Mouse (Mus musculus) hindbrain, postnatal 0 days (tissue): ENCODE results near the gene Impg1. TPM values are rescaled to one million over a fixed set of nuclear protein-coding genes. Genes with fewer than 3 reads are reported as not detected.
"Not testable (repeated sequence)": the region's sequence is repeated elsewhere in the genome, so short reads cannot be mapped to it uniquely, and the experiment has no call there.

Experiments used
- ATAC-seq: fragments of 200-750 bp; cut with Nextera tagmentation; 2 replicates; pipeline ENCODE4 v1.8.0; 2017; ENCODE audit warnings: mild to moderate bottlenecking, moderate TSS enrichment, moderate library complexity
- DNase-seq: peaks from one replicate; pipeline ENCODE4 v3.0.0-alpha.2; 2015; ENCODE audit warnings: low spot score
- H3K27ac ChIP-seq: fragments of 300-500 bp; sonication (generic); 2 replicates; pipeline ENCODE4 v1.5.1; 2014; ENCODE audit warnings: mild to moderate bottlenecking
- H3K27me3 ChIP-seq: fragments of 300-500 bp; sonication (generic); 2 replicates; pipeline ENCODE4 v1.6.1; 2014; ENCODE audit warnings: low read length, mixed read lengths; ENCODE audit not compliant: insufficient read depth
- H3K36me3 ChIP-seq: fragments of 300-500 bp; sonication (generic); 2 replicates; pipeline ENCODE4 v1.6.1; 2014; ENCODE audit warnings: low read length, mixed read lengths; ENCODE audit not compliant: insufficient read depth
- H3K4me1 ChIP-seq: fragments of 300-500 bp; sonication (generic); 2 replicates; pipeline ENCODE4 v1.6.1; 2014; ENCODE audit warnings: antibody characterized with exemption, low read length, mixed read lengths; ENCODE audit not compliant: insufficient read depth
- H3K4me2 ChIP-seq: fragments of 300-500 bp; sonication (generic); 2 replicates; pipeline ENCODE4 v1.6.1; 2014; ENCODE audit warnings: low read depth, mild to moderate bottlenecking, low read length, moderate library complexity, mixed read lengths
- H3K4me3 ChIP-seq: fragments of 300-500 bp; sonication (generic); 2 replicates; pipeline ENCODE4 v1.5.1; 2014; ENCODE audit warnings: low read length
- H3K9ac ChIP-seq: fragments of 300-500 bp; sonication (generic); replicated peaks from 2 replicates; pipeline ENCODE4 v1.6.1; 2014; ENCODE audit warnings: mild to moderate bottlenecking, low read length, moderate library complexity, mixed read lengths
- H3K9me3 ChIP-seq: fragments of 300-500 bp; sonication (generic); 2 replicates; pipeline ENCODE4 v1.6.1; 2016; ENCODE audit warnings: low read length, mixed read lengths
- CTCF ChIP-seq: IDR thresholded peaks from 2 replicates; pipeline ENCODE4 v1.5.1; 2016; ENCODE audit warnings: antibody characterized with exemption, control low read depth, low read depth
- WGBS: fragments of 180-500 bp; shearing (Covaris S2); extraction: QIAGEN DNeasy Blood & Tissue Kit; methylation state at CpG from one replicate; pipeline ENCODE4 v1.1.7; 2014; 5-methylcytosine and 5-hydroxymethylcytosine counted together
- polyA plus RNA-seq: library from polyadenylated mRNA; unstranded; fragments of >200 nt; fragmentation: Nextera tagmentation; extraction: Ambion mirVana; gene quantifications from 2 replicates; pipeline ENCODE4 v1.2.1, GENCODE M21; 2015
- total RNA-seq: library from RNA; depleted of rRNA; stranded (reverse); fragments of >200 nt; gene quantifications from 2 replicates; pipeline ENCODE4 v1.2.3, GENCODE M21; 2014

The Impg1 gene
- total and polyA plus RNA-seq, 2 experiments from 2014 or later: 0.26 TPM; not detected in 1

GRCm38 (mm10) chr9:80333998-80334605, 131.2 kb downstream of the Impg1 start:
- H3K4me2 ChIP-seq: peak overlapping the region; percentile 39
- no peaks in the 10 kb centered on the region for H3K27me3 ChIP-seq
- DNase-seq (peak; percentile 12), ATAC-seq (no peak)
- no peak overlapping the region; the same call in 1 of the 2 replicates for H3K9ac ChIP-seq
- no peaks in the 10 kb centered on the region for H3K9me3 ChIP-seq
- no peak overlapping the region for H3K27ac ChIP-seq
- no peak for TF ChIP-seq CTCF
- H3K4me1 ChIP-seq: no peaks in the 10 kb centered on the region
- 42% methylated on average over 14 of the region's 14 CpGs for WGBS
- H3K36me3 ChIP-seq: no peaks in the 10 kb centered on the region
- no peak overlapping the region for H3K4me3 ChIP-seq

- WGBS: 32% methylated on average over 8 of the region's 8 CpGs
- H3K27ac ChIP-seq: no peak overlapping the region
- H3K4me3 ChIP-seq: no peak overlapping the region
- H3K9ac ChIP-seq: no peak overlapping the region; the same call in 1 of the 2 replicates
- DNase-seq (peak; percentile 25), ATAC-seq (no peak)
- no peaks in the 10 kb centered on the region for H3K4me1 ChIP-seq
- no peaks in the 10 kb centered on the region for H3K9me3 ChIP-seq
- H3K36me3 ChIP-seq: no peaks in the 10 kb centered on the region
- H3K4me2 ChIP-seq: peak overlapping the region; percentile 39
- H3K27me3 ChIP-seq: no peaks in the 10 kb centered on the region
- no peak for TF ChIP-seq CTCF
Measured at GRCm38 (mm10) chr9:80333466-80333865, 131.8 kb downstream of the Impg1 start.

GRCm38 (mm10) chr9:80332153-80332552, 133.1 kb downstream of the Impg1 start:
- Histone ChIP-seq H3K9ac (no peak overlapping the region), H3K4me1 (no peaks in the 10 kb centered on the region), H3K4me3 (peak overlapping the region; percentile 7; the same call in 1 of the 2 replicates), H3K4me2 (peak overlapping the region; percentile 55), H3K36me3 (no peaks in the 10 kb centered on the region), H3K27ac (no peak overlapping the region), H3K9me3 (no peaks in the 10 kb centered on the region), H3K27me3 (no peaks in the 10 kb centered on the region)
- 17% methylated on average over 14 of the region's 14 CpGs for WGBS
- TF ChIP-seq CTCF: peak; percentile 77
- DNase-seq (peak; percentile 88), ATAC-seq (peak; percentile 77)

- WGBS: 91% methylated on average over 2 of the region's 2 CpGs
- H3K4me1 ChIP-seq, DNase-seq, H3K27ac ChIP-seq, H3K9me3 ChIP-seq, H3K4me3 ChIP-seq, H3K4me2 ChIP-seq, H3K9ac ChIP-seq, ATAC-seq, H3K27me3 ChIP-seq, H3K36me3 ChIP-seq: not testable (repeated sequence)
Measured at GRCm38 (mm10) chr9:80321051-80321887, 144.0 kb downstream of the Impg1 start.

- no peak overlapping the region for H3K4me3 ChIP-seq
- H3K9me3 ChIP-seq: no peaks in the 10 kb centered on the region
- TF ChIP-seq CTCF: no peak
- no peak overlapping the region for H3K4me2 ChIP-seq
- H3K9ac ChIP-seq: no peak overlapping the region
- no peaks in the 10 kb centered on the region for H3K27me3 ChIP-seq
- no peaks in the 10 kb centered on the region for H3K36me3 ChIP-seq
- 93% methylated on average over 6 of the region's 6 CpGs for WGBS
- ATAC-seq (no peak), DNase-seq (no peak)
- H3K27ac ChIP-seq: no peak overlapping the region
- no peaks in the 10 kb centered on the region for H3K4me1 ChIP-seq
Measured at GRCm38 (mm10) chr9:80318027-80318426, 147.3 kb downstream of the Impg1 start.

GRCm38 (mm10) chr9:80315922-80316321, 149.4 kb downstream of the Impg1 start:
- Histone ChIP-seq H3K4me1 (no peaks in the 10 kb centered on the region), H3K36me3 (no peaks in the 10 kb centered on the region), H3K4me3 (no peak overlapping the region), H3K4me2 (no peak overlapping the region), H3K9ac (no peak overlapping the region), H3K9me3 (no peaks in the 10 kb centered on the region), H3K27ac (no peak overlapping the region), H3K27me3 (no peaks in the 10 kb centered on the region)
- no peak for DNase-seq
- TF ChIP-seq CTCF: no peak
- 94% methylated on average over 6 of the region's 6 CpGs for WGBS
- ATAC-seq: no peak

- TF ChIP-seq CTCF: no peak
- H3K27ac ChIP-seq: no peak overlapping the region
- no peaks in the 10 kb centered on the region for H3K36me3 ChIP-seq
- no peak overlapping the region for H3K4me2 ChIP-seq
- H3K9ac ChIP-seq: no peak overlapping the region
- no peaks in the 10 kb centered on the region for H3K4me1 ChIP-seq
- no peaks in the 10 kb centered on the region for H3K27me3 ChIP-seq
- H3K9me3 ChIP-seq: no peaks in the 10 kb centered on the region
- no peak for DNase-seq
- H3K4me3 ChIP-seq: no peak overlapping the region
- ATAC-seq: no peak
- WGBS: 92% methylated on average over 5 of the region's 5 CpGs
Measured at GRCm38 (mm10) chr9:80313610-80314009, 151.7 kb downstream of the Impg1 start.
